Mouse (Mus musculus): ENCODE data around the gene Pigl.
"Not testable (repeated sequence)": the region's sequence is repeated elsewhere in the genome, so short reads cannot be mapped to it uniquely, and the experiment has no call there.

Gene Pigl

DNA sequence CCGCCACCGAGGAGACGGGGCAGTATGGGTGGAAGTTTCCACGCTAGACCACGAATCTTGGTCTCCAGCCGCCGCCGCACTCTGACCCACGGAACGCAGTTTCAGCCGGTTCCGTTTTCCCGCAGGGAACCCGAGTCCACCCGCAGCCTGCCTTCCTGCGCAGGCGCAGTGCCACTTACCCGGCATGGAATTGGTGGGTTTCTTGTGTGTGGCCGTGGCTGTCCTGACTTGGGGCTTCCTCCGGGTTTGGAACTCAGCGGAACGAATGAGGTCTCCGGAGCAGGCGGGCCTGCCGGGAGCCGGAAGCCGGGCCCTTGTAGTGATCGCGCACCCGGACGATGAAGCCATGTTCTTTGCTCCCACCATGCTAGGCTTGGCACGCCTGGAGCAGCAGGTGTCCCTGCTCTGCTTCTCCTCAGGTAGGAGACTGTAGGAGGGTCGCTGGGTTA is at the start of gene Pigl, which contains the start of gene Ncor1:
TSS of gene Pigl (plus strand) at position 185 of the 449 bp plus-strand sequence.
TSS of gene Ncor1 (minus strand) at position 266 of the 449 bp plus-strand sequence.
- peak; percentile 62 to 81 for DNase-seq (ENCODE audit: low spot score in 2 of 2)

DNA sequence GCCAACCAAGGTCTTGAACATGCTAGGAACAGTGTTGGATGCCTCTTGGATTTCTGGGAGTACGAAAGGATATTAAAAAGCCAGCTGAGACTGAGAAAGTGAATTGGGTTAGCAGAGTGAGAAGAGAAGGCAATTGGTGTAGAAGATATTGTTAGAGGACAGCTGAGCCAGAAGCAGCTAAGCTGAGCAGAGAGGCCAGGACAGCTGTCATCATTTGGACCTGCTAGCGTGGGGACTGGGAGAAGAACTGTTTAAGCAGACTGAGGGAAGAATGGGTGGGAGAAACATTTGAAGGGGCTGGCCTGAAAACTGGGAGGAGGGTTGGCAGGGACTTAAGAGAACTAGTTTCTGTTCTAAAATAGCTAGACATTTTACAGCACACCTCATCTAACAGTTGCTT is 49.4 kb upstream of the Pigl start:
- DNase-seq (ENCODE audit: low spot score in 2 of 2), result no peak

DNA sequence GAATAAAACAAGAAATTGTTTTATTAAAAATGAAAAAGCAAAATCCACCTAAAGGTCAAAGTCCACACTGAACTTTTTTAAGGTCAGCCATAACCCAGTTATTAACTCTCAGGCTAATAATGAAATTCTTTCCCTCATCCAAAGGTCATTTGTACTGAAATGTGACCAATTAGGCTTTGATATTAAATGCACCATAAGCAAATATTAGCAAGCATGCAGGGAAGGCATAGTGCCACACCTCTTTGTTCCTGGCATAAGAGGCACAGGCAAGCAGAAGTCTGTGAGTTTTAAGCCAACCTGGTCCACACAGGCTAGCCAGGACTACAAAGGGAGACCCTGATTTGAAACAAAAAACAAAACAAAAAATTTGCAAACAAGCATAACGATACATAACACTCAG is 48.6 kb upstream of the Pigl start:
- no peak for DNase-seq (ENCODE audit: low spot score in 2 of 2)

DNA sequence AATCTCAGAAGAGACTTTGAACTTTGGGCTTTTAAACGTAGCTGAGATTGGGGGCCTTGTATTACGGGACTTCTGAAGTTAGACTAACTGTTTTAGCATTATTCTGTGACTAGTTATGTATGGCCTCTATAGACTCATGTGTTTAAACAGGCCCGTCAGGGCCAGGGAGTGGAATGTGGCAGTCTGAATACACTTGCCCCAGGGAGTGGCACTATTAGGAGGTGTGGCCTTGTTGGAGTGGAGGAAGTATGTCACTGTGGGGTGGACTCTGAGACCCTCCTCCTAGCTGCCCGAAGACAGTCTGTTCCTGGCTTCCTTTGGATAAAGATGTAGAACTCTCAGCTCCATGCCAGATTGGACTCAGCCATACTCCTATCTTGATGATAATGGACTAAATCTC is 43.2 kb upstream of the Pigl start:
- no peak for DNase-seq (ENCODE audit: low spot score in 2 of 2)

DNA sequence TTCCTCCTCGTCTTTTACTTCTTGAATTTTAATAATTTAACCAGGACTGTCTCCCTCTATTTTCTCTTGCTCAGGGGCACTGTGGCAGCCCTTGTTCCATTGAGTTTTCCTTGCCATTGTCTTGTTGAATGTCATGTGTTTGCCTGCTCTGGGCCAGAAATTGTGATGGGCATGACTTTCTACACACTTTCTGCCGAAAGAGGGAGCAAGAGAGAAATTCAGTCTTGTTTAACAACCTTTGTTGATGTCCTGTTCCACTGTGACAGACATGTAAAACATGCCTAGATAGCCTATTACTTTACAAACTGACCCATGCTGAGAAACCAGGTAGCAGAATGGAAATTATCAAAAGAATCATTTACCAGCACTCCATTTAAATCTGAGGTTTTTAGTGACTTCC is 33.7 kb upstream of the Pigl start:
- no peak for DNase-seq (ENCODE audit: low spot score in 2 of 2)

DNA sequence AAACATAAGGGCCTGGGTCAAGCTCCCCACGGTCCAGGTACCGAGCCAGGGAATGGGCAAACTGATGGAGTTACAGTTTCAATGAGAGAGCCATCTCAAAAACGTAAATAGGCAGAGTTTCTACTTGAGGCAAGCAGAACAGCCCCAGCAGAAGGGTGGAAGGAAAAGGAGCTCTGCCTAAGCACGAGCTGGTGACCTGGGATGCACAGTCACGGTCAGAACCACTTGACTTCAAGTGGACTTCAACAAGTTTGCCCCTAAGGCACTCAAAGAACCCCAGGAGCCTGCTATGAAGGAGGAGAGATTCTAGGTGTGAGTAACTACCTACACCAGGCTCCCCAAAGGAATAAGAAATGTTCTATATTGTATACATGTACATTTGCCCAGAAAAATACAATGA is 32.0 kb upstream of the Pigl start:
- no peak for DNase-seq (ENCODE audit: low spot score in 2 of 2)

DNA sequence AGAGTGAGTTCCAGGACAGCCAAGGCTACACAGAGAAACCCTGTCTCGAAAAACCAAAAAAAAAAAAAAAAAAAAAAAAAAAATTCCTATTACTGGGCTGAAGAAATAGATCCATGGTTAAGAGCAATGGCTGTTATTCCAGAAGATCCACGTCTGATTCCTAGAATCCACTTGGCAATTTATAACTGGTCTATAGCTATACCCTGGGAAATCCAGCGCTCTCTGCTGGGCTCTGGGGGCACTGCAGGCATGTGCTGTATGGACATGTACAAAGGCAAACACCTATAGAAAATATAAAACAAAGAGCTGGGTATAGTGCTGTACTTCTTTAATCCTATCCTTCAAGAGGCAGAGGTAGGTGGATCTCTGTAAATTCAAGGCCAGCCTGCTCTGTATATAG is 31.2 kb upstream of the Pigl start:
- DNase-seq (ENCODE audit: low spot score in 2 of 2), result no peak

DNA sequence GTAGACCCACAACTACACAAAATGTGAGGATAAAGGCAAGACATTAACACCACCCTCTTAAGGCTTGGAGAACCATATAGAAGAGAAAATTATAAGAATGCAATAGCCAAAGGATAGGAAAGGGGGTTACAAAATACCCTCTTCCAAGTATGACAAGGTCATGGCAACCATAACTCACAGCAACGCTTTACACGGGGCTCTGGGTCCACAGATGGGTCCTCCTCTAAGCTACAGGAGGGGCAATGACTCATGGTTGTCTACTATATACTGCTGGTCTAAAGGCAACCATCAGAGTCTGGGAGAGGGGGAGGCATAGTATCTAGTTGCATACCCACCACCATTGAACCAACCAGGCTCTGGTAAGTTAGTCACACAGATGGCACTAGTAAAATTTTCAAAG is 26.0 kb upstream of the Pigl start:
- no peak for DNase-seq (ENCODE audit: low spot score in 2 of 2)

DNA sequence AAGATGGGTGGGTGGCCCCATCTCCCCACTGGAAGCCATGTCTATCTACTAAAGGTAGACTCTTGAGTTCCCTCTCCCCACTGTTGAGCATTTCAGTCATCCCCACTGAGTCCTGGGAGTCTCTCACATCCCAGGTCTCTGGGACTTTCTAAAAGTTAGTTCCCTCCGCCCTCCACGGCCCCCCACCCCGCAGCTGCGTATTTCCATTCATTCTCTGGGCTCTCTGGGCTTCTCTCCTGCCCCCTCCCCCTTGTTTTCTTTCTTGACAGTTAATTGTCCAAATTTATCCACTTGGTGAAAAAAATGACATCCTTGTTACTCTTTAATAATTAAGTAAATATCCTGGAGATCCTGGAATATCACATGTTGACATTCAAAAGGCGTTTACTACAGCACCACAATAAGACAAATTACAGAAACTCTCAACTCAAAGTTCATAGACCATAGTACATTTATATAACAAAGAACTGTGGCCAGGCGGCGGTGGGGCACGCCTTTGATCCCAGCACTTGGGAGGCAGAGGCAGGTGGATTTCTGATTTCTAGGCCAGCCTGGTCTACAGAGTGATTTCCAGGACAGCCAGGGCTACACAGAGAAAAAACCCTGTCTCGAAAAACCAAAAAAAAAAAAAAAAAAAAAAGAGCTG is 17.5 kb upstream of the Pigl start:
- DNase-seq (ENCODE audit: low spot score in 2 of 2), result no peak

DNA sequence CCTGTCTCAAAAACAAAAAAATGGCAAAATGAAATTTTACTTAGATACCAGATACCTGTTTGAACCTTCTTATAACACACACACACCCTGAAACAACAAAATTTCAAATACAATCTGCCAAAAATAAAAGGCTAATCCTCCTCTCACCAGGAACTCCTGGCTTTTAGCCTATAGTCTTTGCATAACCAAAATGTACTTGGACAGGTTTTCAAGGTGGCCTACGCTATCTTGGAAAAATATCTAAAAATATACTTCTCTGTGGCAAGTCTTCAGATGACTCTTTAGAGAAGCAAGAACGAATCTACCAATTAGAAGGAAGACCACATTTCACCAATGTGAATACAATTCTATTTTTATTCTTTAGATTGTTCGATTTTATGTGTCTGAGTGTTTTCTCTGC is 12.5 kb upstream of the Pigl start:
- no peak for DNase-seq (ENCODE audit: low spot score in 2 of 2)

DNA sequence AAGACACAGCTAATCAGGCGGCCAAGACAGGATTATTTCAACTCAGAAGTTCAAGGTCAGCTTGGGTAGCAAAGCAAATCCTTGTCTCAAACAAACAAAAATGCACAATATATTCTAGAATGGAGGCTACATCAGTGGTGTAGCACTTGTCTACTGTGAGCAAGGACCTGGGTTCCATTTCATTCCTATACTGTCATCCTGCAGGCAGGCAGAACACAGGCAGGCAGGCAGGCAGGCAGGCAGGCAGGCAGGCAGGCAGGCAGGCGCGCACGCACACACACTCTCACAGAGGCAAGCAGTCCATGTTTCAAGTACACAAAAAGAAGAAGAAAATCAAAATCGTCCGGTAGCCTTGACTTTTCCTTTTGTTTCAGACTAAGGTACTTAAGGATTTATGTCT is 9.3 kb upstream of the Pigl start:
- DNase-seq (ENCODE audit: low spot score in 2 of 2), result no peak

DNA sequence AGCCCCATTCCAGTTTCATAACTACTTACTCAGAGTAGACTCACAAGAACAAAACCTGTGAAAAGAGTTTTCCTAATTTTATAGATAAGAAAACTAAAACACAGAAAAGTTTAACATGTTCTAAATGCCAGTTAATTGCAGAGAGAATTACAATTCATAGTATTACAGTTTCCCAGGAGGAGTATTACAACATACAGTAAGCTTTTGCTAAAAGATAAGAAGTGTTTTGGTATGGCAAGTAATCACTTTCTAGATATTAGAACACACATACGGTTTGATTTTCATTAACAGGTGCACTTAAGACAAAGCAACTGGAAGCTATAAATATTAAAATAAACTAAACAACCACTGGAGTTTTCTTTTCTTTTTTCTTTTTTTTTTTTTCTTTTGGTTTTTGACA is 3.1 kb upstream of the Pigl start:
- DNase-seq (ENCODE audit: low spot score in 2 of 2), result no peak

DNA sequence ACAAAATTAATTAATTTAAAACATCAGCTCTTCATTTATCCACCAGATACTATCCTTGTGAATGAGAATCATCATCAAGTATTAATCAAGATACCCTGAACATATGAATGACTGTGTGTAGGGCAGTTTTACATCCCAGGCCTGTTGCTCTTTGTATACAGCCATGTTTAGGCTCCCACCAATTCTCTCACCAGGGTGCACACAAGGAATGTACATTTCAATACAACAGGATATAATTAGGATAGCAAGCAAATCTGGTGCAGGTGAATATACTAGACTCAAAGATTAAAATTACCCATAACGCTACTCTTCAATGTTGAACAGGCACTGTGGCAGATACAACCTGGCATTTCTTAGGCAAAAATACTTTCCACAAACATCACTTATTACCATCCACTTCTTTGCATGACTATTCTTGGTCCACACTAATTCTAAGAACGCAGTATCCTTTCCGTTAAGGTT is 2.2 kb upstream of the Pigl start:
- no peak for DNase-seq (ENCODE audit: low spot score in 2 of 2)

DNA sequence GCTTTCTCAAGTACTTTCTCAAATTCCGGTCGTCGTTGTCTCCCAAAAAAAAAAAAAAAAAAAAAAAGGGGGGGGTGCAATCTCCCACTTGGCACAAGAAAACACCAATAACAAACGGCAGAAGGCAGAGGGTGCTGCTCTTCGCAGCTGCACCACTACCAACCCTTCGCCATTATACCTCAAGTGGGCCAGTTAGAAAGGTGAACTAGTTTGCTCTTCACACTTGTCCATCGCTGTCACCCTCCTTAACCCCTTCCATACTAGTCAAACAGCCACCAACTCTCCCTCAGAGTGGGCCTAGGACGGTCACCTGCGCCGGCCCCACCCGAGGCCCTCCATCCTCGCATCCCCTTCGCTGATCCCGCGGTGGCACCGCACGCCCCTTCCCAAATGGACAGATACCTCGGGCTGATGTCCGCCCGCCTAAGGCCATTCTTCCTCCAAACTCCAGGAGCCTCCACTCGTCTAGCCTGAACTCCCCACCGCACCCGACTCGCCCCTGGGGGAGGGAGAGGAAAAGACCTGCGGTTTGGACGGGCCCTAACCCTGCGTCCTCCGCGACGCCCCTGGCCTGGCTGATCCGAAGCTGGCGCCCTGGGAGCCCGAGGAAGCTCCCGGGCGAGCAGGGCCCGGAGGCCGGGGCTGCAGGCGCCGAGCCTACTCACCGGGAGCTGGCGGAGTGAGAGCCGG is 1.6 kb upstream of the Pigl start:
- peak; percentile 24 to 47 for DNase-seq (ENCODE audit: low spot score in 2 of 2)

DNA sequence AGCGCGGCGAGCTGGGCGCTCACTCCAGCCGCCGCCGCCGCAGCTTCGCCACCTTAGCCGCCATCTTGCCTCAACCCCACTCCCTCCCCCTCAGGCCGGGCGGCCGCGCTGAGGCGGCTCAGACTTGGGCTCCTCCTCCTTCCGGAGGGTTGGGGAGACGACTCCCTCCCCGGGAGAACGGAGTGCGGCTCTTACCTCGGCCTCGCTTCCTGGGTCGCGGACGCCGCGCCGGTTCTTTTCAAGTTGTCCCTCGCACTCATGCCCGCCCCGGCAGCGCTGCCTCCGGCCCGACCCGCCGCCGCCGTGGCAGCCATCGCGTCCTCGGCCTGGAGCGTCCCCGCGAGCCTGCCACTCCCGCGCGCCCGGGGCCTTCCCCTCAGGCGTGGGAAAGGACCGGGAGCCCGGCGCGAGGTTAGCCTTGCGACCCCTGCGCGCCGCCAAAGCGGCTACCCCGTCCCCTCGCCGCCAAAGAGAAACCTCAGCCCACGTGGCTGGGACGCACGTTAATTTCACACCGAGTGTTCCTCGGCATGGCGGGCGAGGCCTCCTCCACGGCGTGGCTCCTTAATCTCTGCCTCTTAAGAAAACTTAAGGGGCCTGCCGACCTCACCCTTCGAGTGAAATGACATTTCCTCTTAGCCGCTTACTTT is 894 bp upstream of the Pigl start:
- peak; percentile 69 to 81 for DNase-seq (ENCODE audit: low spot score in 2 of 2)

DNA sequence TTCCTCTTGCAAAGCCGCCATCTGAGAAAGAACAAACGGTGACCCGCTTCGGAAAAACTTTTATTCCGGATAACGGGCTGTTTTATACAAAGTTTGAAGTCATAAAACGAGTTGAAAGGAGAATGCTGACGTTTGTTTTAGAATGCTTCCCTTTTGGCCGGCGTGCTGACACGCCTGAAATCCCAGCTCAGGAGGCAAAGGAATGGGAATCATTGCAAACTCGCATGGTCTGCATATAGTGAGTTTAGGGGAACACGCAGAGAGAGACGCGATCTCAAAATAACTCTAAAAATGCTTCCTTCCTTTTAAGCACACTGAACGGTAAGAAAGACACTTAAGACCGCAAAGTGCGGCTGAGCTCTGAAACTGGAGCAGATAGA is 379 bp upstream of the Pigl start:
- DNase-seq (ENCODE audit: low spot score in 2 of 2), result peak in 1 of 2 experiments; percentile 1

DNA sequence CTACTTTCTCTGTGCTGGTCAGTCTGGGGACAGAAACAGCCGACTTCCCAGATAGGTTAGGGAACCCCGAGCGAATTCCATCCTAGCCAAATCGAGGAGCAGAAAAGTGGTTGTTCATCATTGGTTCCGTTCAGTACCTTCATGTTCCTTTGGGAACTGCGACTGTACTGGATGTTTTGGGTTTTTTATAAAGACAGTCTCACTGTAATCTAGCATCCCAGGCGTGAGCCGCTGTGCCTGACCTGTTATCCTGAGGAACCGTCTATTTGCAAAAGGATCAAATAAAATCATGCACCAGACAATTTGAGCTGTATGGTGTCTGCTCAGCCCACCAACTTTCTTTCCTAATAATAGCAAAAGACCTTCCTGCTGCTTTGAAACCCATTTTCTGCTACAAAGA is 520 bp downstream of the Pigl start:
- DNase-seq (ENCODE audit: low spot score in 2 of 2), result no peak

DNA sequence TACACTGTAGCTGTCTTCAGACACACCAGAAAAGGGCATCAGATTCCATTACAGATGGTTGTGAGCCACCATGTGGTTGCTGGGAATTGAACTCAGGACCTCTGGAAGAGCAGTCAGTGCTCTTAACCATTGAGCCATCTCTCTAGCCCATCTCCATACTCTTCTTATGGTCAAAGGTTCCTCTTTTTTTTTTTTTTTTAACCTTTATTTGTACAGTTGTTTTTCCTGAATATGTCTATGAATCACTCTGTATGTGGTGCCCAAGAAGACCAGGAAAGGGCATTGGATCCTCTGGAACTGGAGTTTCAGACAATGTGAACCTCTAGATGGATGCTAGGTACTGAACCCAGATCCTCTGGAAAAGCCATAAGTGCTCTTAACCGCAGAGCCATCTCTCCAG is 4.3 kb downstream of the Pigl start:
- not testable (repeated sequence) for DNase-seq (ENCODE audit: low spot score in 2 of 2)

DNA sequence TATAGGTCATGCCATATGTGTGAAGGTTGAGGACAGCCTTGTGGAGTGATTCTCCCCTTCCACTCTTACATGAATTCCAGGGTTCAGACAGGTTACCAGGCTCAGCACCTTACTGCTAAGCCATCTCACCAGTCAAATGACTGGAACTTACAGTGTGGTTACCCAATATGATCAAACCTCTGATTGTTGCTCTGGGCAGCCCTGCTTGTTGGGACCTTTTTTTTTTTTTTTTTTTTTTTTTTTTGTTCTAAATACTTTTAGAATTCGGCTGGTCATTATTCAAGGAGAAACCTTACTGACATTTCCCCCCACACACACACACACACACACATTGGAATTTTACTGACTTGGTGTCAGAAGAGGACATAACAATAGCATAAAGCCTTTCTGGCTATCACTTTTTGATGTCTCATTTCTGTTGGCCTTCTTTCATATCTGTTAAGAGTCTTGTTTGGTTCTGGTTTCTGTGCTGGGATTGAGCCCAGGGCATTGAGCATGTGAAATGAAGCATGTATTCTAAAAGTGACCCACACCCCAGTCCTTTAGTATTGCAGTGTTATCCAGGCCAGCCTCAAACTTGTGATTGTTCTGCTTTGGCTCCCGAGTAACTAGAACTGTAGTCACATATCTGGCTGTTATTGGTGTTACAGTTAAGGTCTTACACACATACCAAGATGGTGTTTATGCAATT is 5.1 kb downstream of the Pigl start:
- no peak for DNase-seq (ENCODE audit: low spot score in 2 of 2)

DNA sequence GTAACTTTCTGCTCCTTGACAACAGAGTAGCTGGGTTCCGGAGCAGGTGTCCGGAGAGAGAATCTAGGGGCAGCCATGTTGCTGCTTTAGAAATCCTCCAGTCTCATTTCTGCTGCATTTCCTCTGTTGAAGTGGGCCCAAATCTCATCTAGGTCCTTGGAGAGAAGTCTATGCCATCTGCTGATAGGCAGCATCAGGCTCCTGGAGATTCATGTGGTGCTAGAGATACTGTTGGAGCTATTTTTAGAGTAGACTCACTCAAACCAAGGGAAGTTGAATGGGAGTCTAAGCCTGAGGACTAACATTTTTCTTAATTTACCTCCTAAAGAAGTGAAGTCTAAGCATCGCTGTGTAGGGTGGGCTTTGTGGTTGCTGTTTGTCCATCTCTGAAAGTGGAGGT is 6.4 kb downstream of the Pigl start:
- no peak for DNase-seq (ENCODE audit: low spot score in 2 of 2)

DNA sequence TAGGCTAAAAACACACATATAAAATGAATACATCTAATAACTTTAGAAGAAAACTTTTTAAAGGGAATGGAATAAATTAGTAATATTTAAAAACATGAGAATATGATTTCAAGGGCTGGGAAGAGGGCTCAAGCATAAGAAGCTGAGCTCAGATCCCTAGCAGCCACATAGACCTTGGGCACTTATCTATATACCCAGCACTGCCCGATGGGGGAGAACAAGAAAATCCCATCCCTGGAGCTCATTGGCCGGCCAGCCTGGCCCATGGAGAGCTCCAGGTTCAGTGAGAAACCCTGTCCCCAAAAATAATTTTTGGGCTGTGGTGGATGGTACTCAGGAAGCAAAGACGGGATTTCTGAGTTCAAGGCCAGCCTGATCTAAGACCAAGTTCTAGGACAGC is 7.6 kb downstream of the Pigl start:
- DNase-seq (ENCODE audit: low spot score in 2 of 2), result no peak

DNA sequence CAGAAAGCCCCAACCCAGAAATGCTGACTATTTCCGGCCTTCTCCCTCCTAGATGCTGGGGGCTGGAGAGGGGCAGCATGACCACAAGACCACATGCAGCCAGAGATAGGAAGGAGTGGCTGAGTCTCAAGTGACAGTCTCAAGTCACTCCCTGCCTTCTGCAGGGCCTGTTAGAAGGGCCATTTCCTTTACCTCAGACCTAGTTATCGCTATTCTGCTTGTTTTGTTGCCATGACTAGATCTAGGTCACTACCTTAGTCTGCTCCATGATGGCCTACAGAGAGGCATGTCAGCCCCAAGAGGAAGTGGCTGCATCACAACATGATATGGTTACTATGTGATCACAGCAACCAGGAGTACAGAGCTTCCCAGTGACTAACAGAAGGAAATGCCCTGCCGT is 8.3 kb downstream of the Pigl start:
- no peak for DNase-seq (ENCODE audit: low spot score in 2 of 2)
